Mouse (Mus musculus) heart, embryonic 13.5 days (tissue): ENCODE data around the gene Morc3. TPM values are rescaled to one million over a fixed set of nuclear protein-coding genes. Genes with fewer than 3 reads are reported as not detected.

Experiments used
- ATAC-seq: fragments of 200-750 bp; cut with Nextera tagmentation; 2 replicates; pipeline ENCODE4 v1.8.0; 2017; ENCODE audit warnings: moderate TSS enrichment; ENCODE audit not compliant: insufficient number of reproducible peaks, low FRiP score, low TSS enrichment; ENCODE audit errors: extremely low read depth
- H3K27ac ChIP-seq: fragments of 300-500 bp; sonication (generic); replicated peaks from 2 replicates; pipeline ENCODE4 v1.5.1; 2015; ENCODE audit warnings: moderate library complexity, mild to moderate bottlenecking, inconsistent platforms
- H3K27me3 ChIP-seq: fragments of 300-500 bp; sonication (generic); replicated peaks from 2 replicates; pipeline ENCODE4 v1.6.1; 2015; ENCODE audit warnings: mild to moderate bottlenecking, inconsistent platforms
- H3K36me3 ChIP-seq: fragments of 300-500 bp; sonication (generic); 2 replicates; pipeline ENCODE4 v1.6.1; 2015; ENCODE audit warnings: mild to moderate bottlenecking, inconsistent platforms
- H3K4me1 ChIP-seq: fragments of 300-500 bp; sonication (generic); 2 replicates; pipeline ENCODE4 v1.6.1; 2015; ENCODE audit warnings: inconsistent platforms
- H3K4me2 ChIP-seq: fragments of 300-500 bp; sonication (generic); 2 replicates; pipeline ENCODE4 v1.6.1; 2015; ENCODE audit warnings: inconsistent platforms, mild to moderate bottlenecking, moderate library complexity
- H3K4me3 ChIP-seq: fragments of 300-500 bp; sonication (generic); 2 replicates; pipeline ENCODE4 v1.5.1; 2015; ENCODE audit warnings: moderate library complexity, mild to moderate bottlenecking, inconsistent platforms
- H3K9ac ChIP-seq: fragments of 300-500 bp; sonication (generic); 2 replicates; pipeline ENCODE4 v1.6.1; 2015; ENCODE audit warnings: inconsistent platforms, mild to moderate bottlenecking, moderate library complexity
- H3K9me3 ChIP-seq: fragments of 300-500 bp; sonication (generic); 2 replicates; pipeline ENCODE4 v1.6.1; 2016; ENCODE audit warnings: inconsistent platforms
- WGBS: fragments of 180-500 bp; shearing (Covaris S2); methylation state at CpG from one replicate; pipeline ENCODE4 v1.1.7; 2015; ENCODE audit warnings: mixed read lengths; 5-methylcytosine and 5-hydroxymethylcytosine counted together
- polyA plus RNA-seq: library from polyadenylated mRNA; unstranded; fragments of >200 nt; fragmentation: Nextera tagmentation; extraction: Ambion mirVana; gene quantifications from 2 replicates; pipeline ENCODE4 v1.2.1, GENCODE M21; 2015

Gene Morc3
- polyA plus RNA-seq, 1 experiment from 2014 or later: 19.1 TPM

GRCm38 (mm10) chr16:93910735-93911665 is 79.1 kb downstream of the Morc3 start:
- WGBS: 58% methylated on average over 28 of the region's 28 CpGs
- H3K27ac ChIP-seq: no peak overlapping the region
- no peaks in the 10 kb centered on the region for H3K27me3 ChIP-seq
- H3K4me3 ChIP-seq: no peak overlapping the region
- peaks cover 6% of the 10 kb centered on the region for H3K36me3 ChIP-seq
- H3K9ac ChIP-seq: no peak overlapping the region
- peaks cover 8% of the 10 kb centered on the region; the same call in 1 of the 2 replicates for H3K4me1 ChIP-seq
- H3K9me3 ChIP-seq: no peaks in the 10 kb centered on the region
- H3K4me2 ChIP-seq: no peak overlapping the region
- no peak for ATAC-seq

DNA sequence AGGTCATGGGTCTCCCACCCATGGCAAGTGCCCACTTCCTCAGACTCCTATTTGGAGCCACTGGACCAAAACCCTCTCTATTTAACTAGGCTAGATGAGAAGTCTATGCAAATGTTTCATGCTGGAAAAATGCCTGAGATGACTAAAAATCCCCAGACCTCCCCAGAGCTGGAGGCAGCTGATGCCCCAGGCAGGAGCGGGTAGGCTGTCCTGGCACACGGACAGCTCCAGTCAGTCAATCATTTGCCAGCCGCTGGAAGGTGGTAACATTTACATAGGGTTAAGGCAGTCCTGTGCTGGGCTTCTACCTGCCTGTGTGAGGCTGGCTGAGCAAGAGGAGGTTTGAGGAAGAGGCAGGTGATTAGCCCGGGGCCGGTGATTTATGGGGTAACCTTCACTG is 80.2 kb downstream of the Morc3 start:
- 79% methylated on average over 5 of the region's 5 CpGs for WGBS
- Histone ChIP-seq H3K4me2 (no peak overlapping the region), H3K9ac (no peak overlapping the region), H3K27me3 (no peaks in the 10 kb centered on the region), H3K9me3 (no peaks in the 10 kb centered on the region), H3K36me3 (no peaks in the 10 kb centered on the region; the same call in 1 of the 2 replicates), H3K4me3 (no peak overlapping the region), H3K27ac (no peak overlapping the region), H3K4me1 (0 out of 2 replicates have a peak, but pooled peaks cover 3% of the 10 kb centered on the region)
- ATAC-seq: no peak

- Histone ChIP-seq H3K9me3 (no peaks in the 10 kb centered on the region), H3K27me3 (no peaks in the 10 kb centered on the region), H3K4me3 (no peak overlapping the region), H3K27ac (no peak overlapping the region), H3K4me1 (0 out of 2 replicates have a peak, but pooled peaks cover 3% of the 10 kb centered on the region), H3K9ac (no peak overlapping the region), H3K36me3 (no peaks in the 10 kb centered on the region), H3K4me2 (no peak overlapping the region)
- 56% methylated on average over 3 of the region's 3 CpGs for WGBS
- no peak for ATAC-seq
These were observed 80.9 kb downstream of the Morc3 start for GRCm38 (mm10) chr16:93912808-93913207.

- Histone ChIP-seq H3K4me3 (no peak overlapping the region), H3K4me2 (no peak overlapping the region)
These were observed 82.1 kb downstream of the Morc3 start for GRCm38 (mm10) chr16:93913881-93914576.

GRCm38 (mm10) chr16:93915338-93915849 is 83.5 kb downstream of the Morc3 start:
- Histone ChIP-seq H3K4me1 (peaks cover 12% of the 10 kb centered on the region; the same call in 1 of the 2 replicates), H3K27ac (no peak overlapping the region), H3K4me2 (no peak overlapping the region), H3K9me3 (no peaks in the 10 kb centered on the region), H3K9ac (no peak overlapping the region), H3K36me3 (no peaks in the 10 kb centered on the region), H3K4me3 (no peak overlapping the region), H3K27me3 (0 out of 2 replicates have a peak, but pooled peaks cover 5% of the 10 kb centered on the region)
- 32% methylated on average over 8 of the region's 10 CpGs for WGBS
- no peak for ATAC-seq

More at GRCm38 (mm10) chr16:93913881-93914576, 82.1 kb downstream of the Morc3 start:
- peaks cover 12% of the 10 kb centered on the region; the same call in 1 of the 2 replicates for H3K4me1 ChIP-seq
- 55% methylated on average over 10 of the region's 10 CpGs for WGBS
- H3K9me3 ChIP-seq: no peaks in the 10 kb centered on the region
- H3K27me3 ChIP-seq: 0 out of 2 replicates have a peak, but pooled peaks cover under 1% of the 10 kb centered on the region
- no peak for ATAC-seq
- H3K9ac ChIP-seq: no peak overlapping the region
- H3K27ac ChIP-seq: no peak overlapping the region
- H3K36me3 ChIP-seq: no peaks in the 10 kb centered on the region

DNA sequence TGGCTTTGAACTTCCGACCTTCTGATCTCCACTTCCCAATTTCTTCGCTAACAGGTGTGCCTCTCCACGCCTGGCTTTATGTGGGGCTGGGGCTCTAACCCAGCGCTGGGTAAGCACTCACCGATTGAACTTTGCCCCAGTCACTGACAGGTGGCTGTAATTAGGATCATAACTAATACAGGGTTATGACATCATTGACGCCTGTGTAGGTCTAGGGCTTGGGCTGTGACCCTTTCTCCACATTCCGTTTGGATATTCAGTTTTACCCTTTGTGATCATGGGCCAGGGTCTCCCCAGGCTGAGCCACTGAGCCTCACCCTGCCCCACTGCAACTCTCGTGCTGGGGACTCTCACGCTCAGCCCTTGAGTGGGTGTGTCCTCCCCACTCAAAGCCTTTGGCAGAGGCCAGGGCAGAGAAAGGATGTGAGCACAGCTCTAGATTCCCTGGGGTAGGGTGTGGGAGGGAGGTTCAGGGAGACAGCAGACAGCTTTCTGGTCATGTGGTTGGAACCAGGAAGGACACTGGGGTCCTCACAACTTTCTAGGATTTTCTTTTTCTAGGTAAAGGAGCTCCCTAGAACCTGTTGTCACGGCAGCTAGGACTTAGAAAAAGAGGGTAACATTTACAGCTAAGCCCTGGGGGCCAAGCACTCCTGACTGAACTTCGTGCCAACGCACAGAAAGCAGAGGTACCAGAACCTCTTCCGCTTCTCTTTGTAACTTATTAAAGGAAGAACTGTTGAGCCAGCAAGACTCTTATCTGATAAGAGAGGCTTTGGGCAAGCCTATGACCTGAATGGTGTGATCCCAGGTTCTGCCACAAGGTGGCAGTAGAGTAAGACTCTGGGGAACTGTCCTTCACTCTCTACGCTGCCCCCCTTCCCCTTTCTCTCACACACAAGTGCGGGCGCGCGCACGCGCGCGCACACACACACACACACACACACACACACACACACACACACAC is 86.1 kb downstream of the Morc3 start:
- H3K27me3 ChIP-seq: 0 out of 2 replicates have a peak, but pooled peaks cover 5% of the 10 kb centered on the region

GRCm38 (mm10) chr16:93918679-93919060 is 86.7 kb downstream of the Morc3 start:
- H3K9ac ChIP-seq: peak overlapping the region; percentile 41; the same call in 1 of the 2 replicates
- no peaks in the 10 kb centered on the region for H3K9me3 ChIP-seq
- no peak overlapping the region for H3K27ac ChIP-seq
- 63% methylated on average over 8 of the region's 8 CpGs for WGBS
- H3K27me3 ChIP-seq: 0 out of 2 replicates have a peak, but pooled peaks cover 5% of the 10 kb centered on the region
- no peaks in the 10 kb centered on the region for H3K36me3 ChIP-seq
- peaks cover 18% of the 10 kb centered on the region for H3K4me1 ChIP-seq
- peak overlapping the region; percentile 54 for H3K4me2 ChIP-seq
- no peak overlapping the region for H3K4me3 ChIP-seq
- ATAC-seq: no peak

More for the DNA sequence above, 86.1 kb downstream of the Morc3 start:
- Histone ChIP-seq H3K4me1 (peaks cover 18% of the 10 kb centered on the region), H3K9me3 (no peaks in the 10 kb centered on the region), H3K4me3 (no peak overlapping the region), H3K36me3 (no peaks in the 10 kb centered on the region), H3K27ac (no peak overlapping the region), H3K9ac (peak overlapping the region; percentile 41; the same call in 1 of the 2 replicates), H3K4me2 (peak overlapping the region; percentile 54)
- 35% methylated on average over 22 of the region's 22 CpGs for WGBS
- no peak for ATAC-seq

GRCm38 (mm10) chr16:93919189-93919588 is 87.3 kb downstream of the Morc3 start:
- H3K4me3 ChIP-seq: no peak overlapping the region
- WGBS: 71% methylated on average over 20 of the region's 20 CpGs

DNA sequence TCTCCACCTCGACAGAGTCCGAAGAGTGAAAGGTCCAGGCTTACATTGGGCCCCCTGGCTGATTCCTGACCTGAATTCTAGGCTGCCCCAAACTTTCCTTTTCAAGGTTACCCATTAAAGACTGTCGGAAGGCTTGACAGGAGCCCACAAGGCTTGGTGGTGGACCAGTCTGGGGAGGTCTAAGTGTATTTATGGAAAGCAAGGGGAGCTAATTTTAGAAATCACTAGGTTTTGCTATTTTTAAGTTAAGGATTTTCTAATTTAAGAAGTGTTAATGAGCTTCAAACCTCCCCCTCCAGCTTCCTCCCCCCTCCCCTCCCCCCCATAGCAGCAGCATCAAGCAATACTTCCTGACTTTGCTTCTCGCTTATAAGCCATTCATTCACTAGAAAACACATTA is 88.8 kb downstream of the Morc3 start:
- no peak for ATAC-seq
- 41% methylated on average over 4 of the region's 4 CpGs for WGBS
- Histone ChIP-seq H3K9me3 (no peaks in the 10 kb centered on the region), H3K4me1 (peaks cover 15% of the 10 kb centered on the region), H3K27me3 (0 out of 2 replicates have a peak, but pooled peaks cover 5% of the 10 kb centered on the region), H3K27ac (no peak overlapping the region), H3K36me3 (no peaks in the 10 kb centered on the region), H3K4me3 (no peak overlapping the region), H3K4me2 (no peak overlapping the region), H3K9ac (no peak overlapping the region)

More at GRCm38 (mm10) chr16:93919189-93919588, 87.3 kb downstream of the Morc3 start:
- Histone ChIP-seq H3K27ac (no peak overlapping the region), H3K4me2 (no peak overlapping the region), H3K9ac (no peak overlapping the region), H3K27me3 (0 out of 2 replicates have a peak, but pooled peaks cover 5% of the 10 kb centered on the region), H3K4me1 (peaks cover 15% of the 10 kb centered on the region), H3K36me3 (no peaks in the 10 kb centered on the region), H3K9me3 (no peaks in the 10 kb centered on the region)
- ATAC-seq: no peak

DNA sequence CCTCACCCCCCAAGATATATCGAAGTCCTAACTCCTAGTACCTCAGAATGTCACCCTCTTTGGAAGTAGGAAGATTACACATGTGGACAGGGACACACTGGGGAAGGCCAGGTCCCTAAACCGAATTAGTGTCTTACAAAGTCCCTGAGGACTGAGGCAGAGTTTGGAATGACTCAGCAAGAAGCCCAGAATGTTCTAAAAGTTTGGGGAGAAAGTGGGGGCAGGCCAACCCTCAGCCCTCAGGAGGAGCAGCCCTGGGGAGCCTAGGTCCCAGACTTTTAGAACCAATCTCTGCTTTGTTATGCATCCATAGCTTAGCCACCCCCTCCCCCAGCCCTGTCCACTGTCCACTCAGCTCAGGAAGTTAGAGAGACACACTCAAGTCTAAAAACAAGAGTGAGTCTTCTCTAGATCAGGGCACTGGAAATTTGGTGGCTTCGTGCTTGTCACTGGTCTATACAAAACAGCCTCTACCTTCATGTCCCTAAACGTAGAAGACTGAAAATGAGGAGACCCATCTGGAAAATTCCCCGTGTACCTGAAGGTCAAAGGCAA is 91.0 kb downstream of the Morc3 start:
- Histone ChIP-seq H3K4me3 (no peak overlapping the region), H3K4me1 (peaks cover 14% of the 10 kb centered on the region), H3K27me3 (0 out of 2 replicates have a peak, but pooled peaks cover 5% of the 10 kb centered on the region), H3K36me3 (no peaks in the 10 kb centered on the region), H3K9ac (no peak overlapping the region), H3K4me2 (no peak overlapping the region), H3K9me3 (no peaks in the 10 kb centered on the region), H3K27ac (no peak overlapping the region)
- ATAC-seq: no peak
- 75% methylated on average over 5 of the region's 5 CpGs for WGBS
